ENCODE assay signal across 8 mouse cellular contexts in the genomic region with DNA sequence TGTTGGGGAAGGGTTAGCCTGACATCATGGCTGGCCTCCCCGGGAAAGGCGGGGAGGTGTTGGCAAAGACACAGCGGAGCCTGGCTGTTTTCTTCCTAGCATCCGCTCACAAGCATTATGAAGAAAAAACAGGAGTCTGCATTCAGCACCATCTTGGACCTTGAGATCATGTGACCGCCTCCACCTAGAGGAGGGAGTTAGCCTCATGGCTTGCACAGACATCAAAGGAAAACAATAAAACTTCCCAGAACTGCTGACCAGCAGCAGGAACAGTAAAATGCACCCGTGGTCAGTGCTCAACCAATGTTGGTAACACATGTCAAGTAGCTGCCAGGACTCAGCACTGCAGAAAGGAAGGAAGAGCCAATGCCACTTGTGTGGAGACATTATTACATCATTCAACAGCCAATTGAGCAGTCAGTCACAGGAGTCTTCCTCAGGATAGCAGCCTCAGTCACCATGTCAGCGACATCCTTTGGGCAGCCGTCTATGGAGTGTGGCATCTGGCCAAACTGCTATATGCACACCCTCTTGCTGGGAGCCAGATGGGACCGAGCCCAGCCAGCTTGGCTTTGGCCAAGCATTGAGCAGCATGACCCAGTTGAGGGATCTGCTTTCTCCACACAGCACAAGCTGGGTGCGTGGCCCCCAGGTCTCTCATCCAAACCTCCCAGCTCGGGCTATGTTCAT. TPM values are rescaled to one million over a fixed set of nuclear protein-coding genes. Genes with fewer than 3 reads are reported as not detected.
DNase-seq lines count a peak whose midpoint lies in the region; ATAC-seq lines count a peak whose summit lies in the region.

No protein-coding gene starts in this region.

- no peaks in the 10 kb centered on the region for H3K9me3 ChIP-seq in forebrain, embryonic 16.5 days (ENCODE audit: control insufficient read depth, low read length)
- H3K9me3 ChIP-seq in forebrain, embryonic 12.5 days = no peaks in the 10 kb centered on the region
- no peaks in the 10 kb centered on the region for H3K9me3 ChIP-seq in limb, embryonic 10.5 days (replicated peaks)

- DNase-seq in right cerebral cortex, postnatal 4 days = peak; percentile 32
- DNase-seq in right cerebral cortex, adult 2 months (ENCODE audit: low spot score in 2 of 2) = no peak
- peak; percentile 44 to 52 for DNase-seq in gastrocnemius, postnatal 4 days (ENCODE audit: low spot score in 2 of 2)
- peak; percentile 41 for DNase-seq in limb, embryonic 10.5 days (ENCODE audit: low spot score)
- no peak for DNase-seq in left cerebral cortex, adult 18-20 months (ENCODE audit: low spot score in 2 of 2)
- DNase-seq in urinary bladder, postnatal 10 days (ENCODE audit: low spot score) = no peak

- peaks cover 5% of the 10 kb centered on the region for H3K4me1 ChIP-seq in forebrain, embryonic 16.5 days (replicated peaks; ENCODE audit: control insufficient read depth, insufficient read depth, low read length)
- peaks cover 4% of the 10 kb centered on the region for H3K4me1 ChIP-seq in forebrain, embryonic 12.5 days
- H3K4me1 ChIP-seq in limb, embryonic 10.5 days = peaks cover 34% of the 10 kb centered on the region

- no peak overlapping the region for H3K27ac ChIP-seq in forebrain, embryonic 16.5 days (ENCODE audit: low read length)
- no peak overlapping the region for H3K27ac ChIP-seq in forebrain, embryonic 12.5 days
- H3K27ac ChIP-seq in limb, embryonic 10.5 days = peak overlapping the region; percentile 79

- no peaks in the 10 kb centered on the region for H3K36me3 ChIP-seq in forebrain, embryonic 16.5 days (ENCODE audit: control insufficient read depth, insufficient read depth)
- H3K36me3 ChIP-seq in forebrain, embryonic 12.5 days (replicated peaks) = no peaks in the 10 kb centered on the region
- H3K36me3 ChIP-seq in limb, embryonic 10.5 days = peaks cover 4% of the 10 kb centered on the region; the same call in 1 of the 2 replicates

- WGBS in forebrain, embryonic 16.5 days = 60% methylated on average over 11 of the region's 11 CpGs
- 91% methylated on average over 11 of the region's 11 CpGs for WGBS in forebrain, embryonic 12.5 days
- 84% methylated on average over 11 of the region's 11 CpGs for WGBS in limb, embryonic 10.5 days

- no peak overlapping the region for H3K9ac ChIP-seq in forebrain, embryonic 16.5 days (replicated peaks; ENCODE audit: low read depth, low read length)
- H3K9ac ChIP-seq in forebrain, embryonic 12.5 days = no peak overlapping the region

- ATAC-seq in forebrain, embryonic 16.5 days = peak; percentile 57
- ATAC-seq in forebrain, embryonic 12.5 days (ENCODE audit: low FRiP score) = no peak

- no peak overlapping the region for H3K4me3 ChIP-seq in forebrain, embryonic 16.5 days (replicated peaks; ENCODE audit: low read length)
- H3K4me3 ChIP-seq in forebrain, embryonic 12.5 days (replicated peaks) = no peak overlapping the region
- H3K4me3 ChIP-seq in limb, embryonic 10.5 days = no peak overlapping the region

- H3K27me3 ChIP-seq in forebrain, embryonic 16.5 days (replicated peaks; ENCODE audit: control insufficient read depth, insufficient read depth, low read length) = no peaks in the 10 kb centered on the region
- H3K27me3 ChIP-seq in forebrain, embryonic 12.5 days = no peaks in the 10 kb centered on the region
- no peaks in the 10 kb centered on the region for H3K27me3 ChIP-seq in limb, embryonic 10.5 days (ENCODE audit: low read depth, poor library complexity, severe bottlenecking)

- H3K4me2 ChIP-seq in forebrain, embryonic 16.5 days (ENCODE audit: low read length) = no peak overlapping the region
- H3K4me2 ChIP-seq in forebrain, embryonic 12.5 days = no peak overlapping the region

RNA-seq across cellular contexts. Expression of a gene that starts 24.8 kb away (rescaled TPM):
- 505 and 535 TPM in 2 replicates for polyA plus RNA-seq in forebrain, embryonic 16.5 days (2015; fragmentation: Nextera tagmentation; extraction: Ambion mirVana)
- 457 and 459 TPM in 2 replicates for polyA plus RNA-seq in forebrain, embryonic 12.5 days (2016; fragmentation: Nextera tagmentation; extraction: Ambion mirVana)
- total RNA-seq in gastrocnemius, postnatal 4 days (2021) = 10 to 100 TPM; 66.9 to 68.6 TPM
- polyA plus RNA-seq in limb, embryonic 10.5 days (2016; fragmentation: Nextera tagmentation; extraction: Ambion mirVana) = 196 and 306 TPM in 2 replicates
- 10 to 100 TPM; 81.2 to 81.9 TPM for total RNA-seq in left cerebral cortex, adult 18-20 months (2021)

Comparison
In these comparisons a context has a peak if more than half of its experiments do, and no peak if none do; other contexts are left out.
1. DNase-seq: peak in right cerebral cortex, postnatal 4 days (single experiment), gastrocnemius, postnatal 4 days (2 of 2) and limb, embryonic 10.5 days (single experiment); none in right cerebral cortex, adult 2 months (0 of 2), left cerebral cortex, adult 18-20 months (0 of 2) and urinary bladder, postnatal 10 days (single experiment).